Mouse (Mus musculus): ENCODE results near the gene Arxes1. TPM values are rescaled to one million over a fixed set of nuclear protein-coding genes. Genes with fewer than 3 reads are reported as not detected.
A peak's percentile ranks its signal among the peaks of the same experiment; 100 is the strongest.
"Not testable (repeated sequence)": the region's sequence is repeated elsewhere in the genome, so short reads cannot be mapped to it uniquely, and the experiment has no call there.

Arxes1 gene
- 47.3 and 50.5 TPM in 2 replicates for polyA plus RNA-seq (2015; fragmentation: Nextera tagmentation; extraction: Ambion mirVana)

- WGBS, result 14% methylated on average over 3 of the region's 49 CpGs
- peaks cover 16% of the 10 kb centered on the region; the same call in 1 of the 2 replicates for H3K27me3 ChIP-seq
- H3K9me3 ChIP-seq, H3K36me3 ChIP-seq, H3K4me1 ChIP-seq, H3K27ac ChIP-seq, H3K9ac ChIP-seq: not testable (repeated sequence)
- ATAC-seq (ENCODE audit: low FRiP score, low read depth), result peak; percentile 96
- peak within 1 kb of the TSS; percentile 57 for H3K4me2 ChIP-seq (replicated peaks)
- peak within 1 kb of the TSS; percentile 35 for H3K4me3 ChIP-seq
These were observed at the start of gene Arxes1 for GRCm38 (mm10) chrX:136032799-136033763. Gene Arxes1, plus strand, starts transcription at chrX:136033367.

DNA sequence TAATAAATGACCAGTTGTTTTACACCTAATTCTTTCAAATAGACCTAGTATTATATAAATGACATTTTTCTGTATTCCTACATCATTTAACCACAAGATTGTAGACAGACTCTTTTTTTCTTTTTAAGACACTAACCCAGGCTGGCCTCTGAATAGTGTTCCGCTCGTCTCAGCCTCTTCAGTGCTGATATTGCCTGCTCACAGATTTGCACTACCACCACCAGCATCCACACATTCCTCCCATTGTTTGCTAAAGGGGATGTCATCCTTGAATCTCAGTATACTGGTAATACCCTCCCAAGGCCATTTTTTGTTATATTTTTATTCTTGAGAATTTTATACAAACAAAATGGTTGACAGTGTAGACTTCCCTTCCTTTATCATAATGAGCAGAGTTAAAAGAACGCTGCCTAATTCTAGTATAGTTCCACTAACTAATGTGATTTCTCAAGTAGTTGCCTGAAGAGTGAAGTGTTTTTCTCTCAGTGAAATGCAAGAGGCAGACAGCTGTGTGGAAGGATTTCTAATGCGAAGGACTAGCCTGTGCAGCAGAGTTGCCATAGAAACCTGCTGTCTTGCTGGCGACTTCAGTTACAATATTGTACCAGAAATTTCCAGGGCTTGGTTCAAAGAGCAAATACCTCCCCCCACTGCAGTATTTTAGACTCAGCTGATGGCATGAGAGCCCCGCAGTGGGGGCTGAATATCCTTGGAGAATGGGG, 48.5 kb upstream of the Arxes1 start:
- Histone ChIP-seq H3K9me3 (no peaks in the 10 kb centered on the region), H3K9ac (no peak overlapping the region), H3K4me2 (replicated peaks) (no peak overlapping the region), H3K36me3 (no peaks in the 10 kb centered on the region), H3K4me1 (no peaks in the 10 kb centered on the region), H3K27ac (no peak overlapping the region), H3K4me3 (no peak overlapping the region), H3K27me3 (no peaks in the 10 kb centered on the region; the same call in 1 of the 2 replicates)
- no peak for ATAC-seq (ENCODE audit: low FRiP score, low read depth)
- 81% methylated on average over 6 of the region's 6 CpGs for WGBS

- H3K4me2 ChIP-seq (replicated peaks), result no peak overlapping the region
- H3K27ac ChIP-seq, result no peak overlapping the region
- H3K9ac ChIP-seq, result no peak overlapping the region
- H3K4me3 ChIP-seq, result no peak overlapping the region
- ATAC-seq (ENCODE audit: low FRiP score, low read depth), result no peak
- H3K36me3 ChIP-seq, result no peaks in the 10 kb centered on the region
- no peaks in the 10 kb centered on the region for H3K4me1 ChIP-seq
- no peaks in the 10 kb centered on the region; the same call in 1 of the 2 replicates for H3K27me3 ChIP-seq
- H3K9me3 ChIP-seq, result no peaks in the 10 kb centered on the region
- 93% methylated on average over 3 of the region's 3 CpGs for WGBS
These were observed 46.9 kb upstream of the Arxes1 start for GRCm38 (mm10) chrX:135986267-135986666.

DNA sequence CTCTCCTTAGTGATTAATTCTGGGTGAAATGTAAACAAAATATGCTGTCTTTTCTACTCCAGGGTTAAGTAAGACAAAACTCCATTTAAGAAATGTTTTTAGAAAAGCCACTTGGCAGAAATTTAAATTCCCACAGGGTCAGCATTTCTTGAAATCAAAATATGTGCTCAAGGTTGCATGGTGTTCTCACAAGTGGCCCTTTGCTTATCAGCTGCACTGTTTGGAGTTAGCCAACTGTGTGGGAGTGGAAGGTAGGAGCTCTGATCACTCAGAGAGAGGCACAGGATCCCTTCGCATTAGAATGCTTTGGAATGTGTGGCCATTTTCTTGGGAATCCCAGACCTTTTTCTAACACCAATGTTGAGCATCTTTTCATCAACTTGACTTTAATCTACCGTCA, 42.5 kb upstream of the Arxes1 start:
- no peak overlapping the region for H3K4me2 ChIP-seq (replicated peaks)
- no peaks in the 10 kb centered on the region for H3K9me3 ChIP-seq
- H3K9ac ChIP-seq, result no peak overlapping the region
- 84% methylated on average over 2 of the region's 2 CpGs for WGBS
- no peaks in the 10 kb centered on the region for H3K36me3 ChIP-seq
- no peak overlapping the region for H3K4me3 ChIP-seq
- H3K4me1 ChIP-seq, result no peaks in the 10 kb centered on the region
- H3K27ac ChIP-seq, result no peak overlapping the region
- ATAC-seq (ENCODE audit: low FRiP score, low read depth), result no peak
- H3K27me3 ChIP-seq, result no peaks in the 10 kb centered on the region

DNA sequence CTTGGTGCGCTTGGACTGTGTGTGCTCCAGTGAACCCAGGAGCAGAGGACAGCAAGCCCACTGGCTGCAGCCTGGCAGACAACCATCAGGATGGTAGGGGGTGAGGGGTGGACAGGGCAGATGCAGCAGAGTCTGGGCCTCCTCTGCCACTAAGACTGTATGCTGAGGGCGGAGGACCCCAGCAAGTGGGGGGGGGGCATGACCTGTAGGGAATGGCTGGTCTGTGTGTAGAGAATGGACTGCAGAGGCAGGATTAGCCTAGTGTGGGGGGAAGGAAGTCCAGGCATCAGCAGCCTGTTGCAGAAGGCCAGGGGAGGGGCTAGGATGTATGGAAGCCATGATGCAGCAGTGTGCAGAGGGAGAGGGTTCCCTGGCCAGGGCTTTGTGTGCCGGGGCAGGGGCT, 40.0 kb upstream of the Arxes1 start:
- ATAC-seq (ENCODE audit: low FRiP score, low read depth), result peak; percentile 94
- WGBS, result 47% methylated on average over 2 of the region's 3 CpGs
- not testable (repeated sequence) for H3K4me2 ChIP-seq (replicated peaks); H3K4me3 ChIP-seq; H3K27me3 ChIP-seq; H3K36me3 ChIP-seq; H3K27ac ChIP-seq; H3K9me3 ChIP-seq; H3K4me1 ChIP-seq; H3K9ac ChIP-seq

GRCm38 (mm10) chrX:135993664-135994119, 39.5 kb upstream of the Arxes1 start, which contains the start of gene Arxes2:
Gene Arxes2, plus strand, starts transcription at chrX:135993824.
- 14% methylated on average over 6 of the region's 39 CpGs for whole genome bisulfite sequencing
- H3K27ac ChIP-seq, H3K9me3 ChIP-seq, H3K4me1 ChIP-seq, H3K36me3 ChIP-seq, H3K27me3 ChIP-seq, H3K9ac ChIP-seq: not testable (repeated sequence)
- peak within 1 kb of the TSS; percentile 38 for H3K4me3 ChIP-seq
- ATAC-seq (ENCODE audit: low FRiP score, low read depth), result peak; percentile 95
- peak within 1 kb of the TSS; percentile 56 for H3K4me2 ChIP-seq (replicated peaks)

DNA sequence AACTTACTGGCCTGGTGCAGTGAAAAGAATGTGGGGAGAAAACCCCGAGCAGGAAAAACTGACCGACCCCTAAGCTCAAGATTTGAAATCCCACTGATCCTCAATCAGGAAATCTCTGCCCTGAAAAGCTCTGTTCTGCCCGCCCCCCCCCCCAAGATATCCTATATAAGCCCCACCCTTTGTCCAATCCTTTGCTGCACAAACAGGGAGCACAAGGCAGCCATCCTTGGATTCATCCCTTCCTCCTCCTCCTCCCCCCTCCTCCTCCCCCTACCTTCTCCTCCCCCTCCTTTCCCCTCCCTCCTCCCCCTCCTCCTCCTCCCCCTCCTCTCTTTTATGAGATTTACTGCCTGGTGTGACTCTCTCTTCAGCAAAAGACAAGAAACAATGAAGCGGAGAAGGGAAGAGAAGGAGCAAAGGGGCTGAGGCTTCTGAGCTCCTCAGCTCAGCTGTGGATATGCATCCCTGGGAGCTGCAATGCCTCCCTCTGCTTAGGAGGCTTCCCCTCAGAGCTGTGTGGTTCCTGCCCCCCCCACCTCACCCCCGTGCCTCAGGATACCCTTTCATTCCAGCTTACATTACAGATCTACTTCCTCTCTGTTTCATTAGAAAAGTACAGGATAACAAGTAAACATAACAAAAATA, 25.8 kb upstream of the Arxes1 start:
- Histone ChIP-seq H3K4me2 (replicated peaks) (no peak overlapping the region), H3K4me1 (no peaks in the 10 kb centered on the region), H3K9me3 (no peaks in the 10 kb centered on the region), H3K36me3 (no peaks in the 10 kb centered on the region), H3K9ac (no peak overlapping the region), H3K27me3 (peaks cover 4% of the 10 kb centered on the region; the same call in 1 of the 2 replicates), H3K27ac (no peak overlapping the region), H3K4me3 (no peak overlapping the region)
- WGBS, result 7% methylated on average over 1 of the region's 5 CpGs
- ATAC-seq (ENCODE audit: low FRiP score, low read depth), result no peak

DNA sequence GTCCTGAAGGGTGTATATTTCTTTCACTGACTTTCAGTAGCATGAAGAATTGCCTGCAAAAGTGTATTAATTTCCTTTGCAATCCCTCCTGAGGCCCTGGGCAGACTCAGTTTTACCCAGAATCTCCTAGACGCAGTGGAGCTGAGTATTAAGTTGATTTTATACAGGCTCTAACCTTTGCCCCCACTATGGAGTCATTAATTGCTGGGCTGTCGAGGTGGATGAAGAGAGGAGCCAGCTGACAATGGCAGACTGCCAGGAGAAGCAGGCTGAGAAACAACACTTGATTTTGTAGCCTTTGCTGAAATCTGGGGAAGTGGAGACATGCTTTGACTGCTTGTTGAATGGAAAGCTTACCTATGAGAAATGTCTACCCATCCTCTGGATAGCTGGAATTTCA, 18.8 kb upstream of the Arxes1 start:
- Histone ChIP-seq H3K4me1 (no peaks in the 10 kb centered on the region), H3K36me3 (no peaks in the 10 kb centered on the region), H3K9ac (no peak overlapping the region), H3K9me3 (0 out of 2 replicates have a peak, but pooled peaks cover 8% of the 10 kb centered on the region), H3K27me3 (peaks cover 4% of the 10 kb centered on the region; the same call in 1 of the 2 replicates), H3K4me2 (replicated peaks) (no peak overlapping the region), H3K27ac (no peak overlapping the region), H3K4me3 (no peak overlapping the region)
- WGBS, result 22% methylated on average over 2 of the region's 2 CpGs
- ATAC-seq (ENCODE audit: low FRiP score, low read depth), result peak; percentile 83

- ATAC-seq (ENCODE audit: low FRiP score, low read depth), result no peak
- 70% methylated on average over 1 of the region's 1 CpGs for WGBS
- Histone ChIP-seq H3K9me3 (no peaks in the 10 kb centered on the region), H3K36me3 (no peaks in the 10 kb centered on the region), H3K27me3 (peaks cover 14% of the 10 kb centered on the region; the same call in 1 of the 2 replicates), H3K9ac (no peak overlapping the region), H3K4me2 (replicated peaks) (no peak overlapping the region), H3K4me1 (no peaks in the 10 kb centered on the region), H3K4me3 (no peak overlapping the region), H3K27ac (no peak overlapping the region)
These were observed 2.8 kb upstream of the Arxes1 start for GRCm38 (mm10) chrX:136030331-136030730.

DNA sequence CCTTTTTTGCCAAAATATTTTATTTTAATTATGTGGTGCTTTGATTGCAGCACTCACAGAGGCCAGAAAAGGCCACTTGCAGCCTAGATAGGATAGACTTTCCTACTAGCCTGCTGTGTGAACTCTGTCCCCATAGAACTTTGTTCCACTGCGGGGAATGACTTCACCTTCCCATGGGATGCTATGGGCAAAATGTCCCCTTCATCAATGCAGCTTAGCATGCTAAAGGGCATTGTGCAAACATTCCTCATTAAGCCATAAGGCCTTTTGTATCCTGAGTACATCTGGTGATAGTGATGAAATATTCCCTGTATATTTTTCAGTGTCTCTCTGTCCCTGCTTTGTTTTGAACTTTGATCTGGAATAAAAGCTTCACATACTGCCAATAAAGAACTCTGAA, 10.6 kb downstream of the Arxes1 start:
- Histone ChIP-seq H3K4me3 (no peak overlapping the region), H3K4me1 (no peaks in the 10 kb centered on the region), H3K4me2 (replicated peaks) (no peak overlapping the region), H3K9me3 (no peaks in the 10 kb centered on the region), H3K36me3 (no peaks in the 10 kb centered on the region), H3K27me3 (peaks cover 6% of the 10 kb centered on the region; the same call in 1 of the 2 replicates), H3K27ac (no peak overlapping the region), H3K9ac (no peak overlapping the region)
- ATAC-seq (ENCODE audit: low FRiP score, low read depth), result no peak
- WGBS, result 96% methylated on average over 1 of the region's 1 CpGs

GRCm38 (mm10) chrX:136047528-136047927, 14.4 kb downstream of the Arxes1 start:
- H3K27me3 ChIP-seq, result peaks cover 4% of the 10 kb centered on the region; the same call in 1 of the 2 replicates
- no peaks in the 10 kb centered on the region for H3K36me3 ChIP-seq
- no peak overlapping the region for H3K27ac ChIP-seq
- 24% methylated on average over 5 of the region's 5 CpGs for WGBS
- ATAC-seq (ENCODE audit: low FRiP score, low read depth), result no peak
- no peak overlapping the region for H3K4me2 ChIP-seq (replicated peaks)
- H3K9me3 ChIP-seq, result no peaks in the 10 kb centered on the region
- no peaks in the 10 kb centered on the region for H3K4me1 ChIP-seq
- no peak overlapping the region for H3K4me3 ChIP-seq
- no peak overlapping the region for H3K9ac ChIP-seq
